Mouse (Mus musculus): ENCODE measurements around the gene Dchs2.

Gene Dchs2

GRCm38 (mm10) chr3:83259421-83259820 lies 131.7 kb downstream of the Dchs2 start:
- CTCF ChIA-PET: no interaction called here

DNA sequence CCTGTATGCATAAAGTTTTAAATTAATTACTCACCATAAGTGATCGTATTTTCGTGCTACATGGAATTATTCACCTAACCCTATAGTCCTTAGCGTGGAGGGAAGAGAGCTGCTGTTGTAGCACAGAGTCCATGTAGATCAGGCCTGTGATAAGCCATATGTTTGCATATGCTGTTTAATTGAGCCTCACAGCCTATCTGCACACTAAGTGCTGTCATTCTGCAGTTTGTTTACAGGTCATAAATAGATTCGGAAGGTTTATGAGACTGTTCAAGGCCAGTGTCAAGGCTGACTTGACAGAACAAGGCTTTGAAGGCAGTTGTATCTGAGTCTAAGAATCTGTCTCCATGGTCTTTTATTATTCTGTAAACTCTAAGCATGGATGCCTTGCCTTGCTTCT lies 138.3 kb downstream of the Dchs2 start:
- CTCF ChIA-PET: no interaction called here

GRCm38 (mm10) chr3:83270228-83270627 lies 142.5 kb downstream of the Dchs2 start:
- CTCF ChIA-PET: no interaction called here

- CTCF ChIA-PET: no interaction called here
Measured at GRCm38 (mm10) chr3:83270982-83271381, 143.2 kb downstream of the Dchs2 start.

DNA sequence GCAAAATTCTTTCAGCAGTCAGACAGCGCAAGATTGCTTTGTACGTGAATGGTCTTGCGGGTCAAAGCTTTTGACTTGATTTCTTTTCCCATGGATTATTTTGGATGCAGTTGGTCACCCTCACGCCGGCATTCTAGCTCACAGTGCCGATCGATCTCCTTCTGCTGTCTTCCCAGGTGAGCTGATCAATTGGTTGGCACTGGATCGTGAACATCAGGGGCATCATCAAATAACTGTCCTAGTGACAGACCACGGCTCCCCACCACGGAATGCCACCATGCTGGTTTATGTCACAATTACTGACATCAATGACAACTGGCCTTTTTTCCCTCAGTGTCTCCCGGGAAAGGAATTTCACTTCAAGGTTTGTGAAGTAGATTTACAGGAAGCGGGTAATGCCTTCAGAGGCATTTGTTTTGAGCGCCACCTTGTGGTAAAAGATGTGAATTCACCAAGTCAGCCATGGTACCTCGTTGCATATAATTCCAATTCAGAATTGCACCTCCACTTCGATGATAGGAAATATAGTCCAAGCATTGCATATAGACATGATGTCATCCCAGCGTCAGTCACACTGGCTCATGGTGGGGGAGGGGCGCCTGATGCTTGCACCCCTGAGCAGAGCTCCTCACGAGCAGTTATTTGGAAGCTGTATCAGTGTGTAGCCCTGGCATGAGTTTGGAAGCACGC lies 146.0 kb downstream of the Dchs2 start:
- CTCF ChIA-PET: interaction anchor here (1.2 kb wide), 1 partner anchor 274 kb away, joined by 3 read pairs; no protein-coding TSS in a partner anchor

GRCm38 (mm10) chr3:83275703-83276102 lies 148.0 kb downstream of the Dchs2 start:
- CTCF ChIA-PET: no interaction called here

DNA sequence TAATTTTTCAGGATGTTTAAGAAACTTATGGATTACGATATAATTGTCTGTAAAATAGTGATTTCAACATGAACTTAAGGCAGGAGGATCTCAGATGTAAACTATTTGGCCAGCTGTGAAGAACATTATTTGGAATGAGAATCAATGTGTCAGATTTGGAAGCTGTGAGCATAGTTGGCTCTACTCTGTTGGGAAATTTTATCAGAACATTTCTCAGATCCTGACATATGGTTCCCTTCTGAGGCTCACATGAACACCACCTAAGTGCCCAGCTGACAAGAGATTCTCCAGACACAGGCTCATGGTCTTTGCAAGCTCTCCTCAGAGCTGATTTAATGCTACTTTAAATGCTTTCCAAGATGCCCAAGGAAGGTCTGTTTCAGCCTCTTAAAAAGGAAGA lies 156.1 kb downstream of the Dchs2 start:
- CTCF ChIA-PET: no interaction called here

- CTCF ChIA-PET: no interaction called here
Measured at GRCm38 (mm10) chr3:83286975-83287405, 159.2 kb downstream of the Dchs2 start.

DNA sequence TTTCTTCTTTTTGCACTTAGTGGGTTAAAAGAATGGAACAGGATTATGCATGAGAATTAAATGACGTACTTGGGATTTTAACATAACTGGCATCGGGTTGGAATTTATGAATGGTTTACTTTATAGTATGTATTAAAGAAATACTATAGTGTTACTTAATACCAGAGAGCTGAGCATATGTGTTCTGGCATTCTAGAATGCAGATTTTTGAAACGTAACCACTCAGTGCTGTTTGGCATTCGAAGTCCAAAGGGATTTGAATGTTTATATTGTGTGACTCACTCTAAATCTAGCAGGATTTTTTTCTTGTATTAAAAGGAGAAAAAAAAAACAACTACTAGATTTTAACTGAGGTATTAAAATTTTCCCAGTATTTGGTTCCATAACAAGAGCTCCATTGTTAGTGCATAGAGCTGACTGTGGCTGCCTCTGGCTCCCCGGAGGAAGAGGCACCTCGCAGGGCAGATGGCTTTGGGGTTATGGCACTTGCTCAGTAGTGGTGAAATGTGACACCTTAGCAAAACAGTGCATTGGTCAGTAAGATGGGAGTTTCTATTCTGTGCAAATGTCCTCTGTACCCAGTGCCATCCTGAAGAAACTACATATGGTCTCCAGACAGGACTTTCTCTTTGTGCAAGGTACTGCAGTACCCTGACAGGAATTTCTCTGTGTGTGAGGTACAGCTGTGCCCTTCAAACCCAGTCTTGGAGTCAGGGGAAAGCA lies 160.5 kb downstream of the Dchs2 start:
- CTCF ChIA-PET: no interaction called here

DNA sequence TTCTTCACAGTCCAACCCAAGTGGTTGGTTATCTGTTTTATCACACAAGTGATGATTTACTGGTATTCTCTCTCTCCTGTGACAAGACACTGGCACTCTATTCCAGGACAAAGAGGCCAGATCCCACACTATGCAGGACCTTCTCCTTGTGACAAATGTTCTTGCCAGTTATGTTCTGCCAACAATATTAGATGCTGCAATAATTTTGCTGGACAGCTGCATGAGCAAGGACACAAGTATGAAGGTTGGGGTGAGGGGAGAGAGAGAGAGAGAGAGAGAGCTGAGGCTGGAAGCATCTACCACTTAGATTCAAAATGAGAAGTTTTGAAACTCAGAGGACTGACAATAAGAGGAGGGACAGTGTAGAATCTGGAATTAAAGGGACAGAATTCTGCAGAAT lies 162.7 kb downstream of the Dchs2 start:
- CTCF ChIA-PET: no interaction called here

DNA sequence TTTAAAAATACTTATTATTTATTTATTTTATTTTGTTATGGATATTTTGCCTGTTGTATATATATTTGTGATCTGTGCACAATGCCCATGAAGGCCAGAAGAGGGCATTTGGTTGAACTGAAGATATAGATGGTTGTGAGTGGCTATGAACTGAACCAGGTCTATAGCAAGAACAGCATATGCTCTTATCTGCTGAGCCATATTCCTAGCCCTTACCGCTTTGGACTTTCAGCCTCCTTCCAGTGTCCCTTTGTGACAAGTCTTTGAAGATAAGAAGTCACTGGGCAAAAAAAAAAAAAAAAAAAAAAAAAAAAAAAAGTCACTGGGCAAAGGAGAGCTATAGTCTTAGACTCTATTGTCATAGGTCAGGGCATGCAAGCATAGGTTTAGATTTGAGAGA lies 163.2 kb downstream of the Dchs2 start:
- CTCF ChIA-PET: no interaction called here

DNA sequence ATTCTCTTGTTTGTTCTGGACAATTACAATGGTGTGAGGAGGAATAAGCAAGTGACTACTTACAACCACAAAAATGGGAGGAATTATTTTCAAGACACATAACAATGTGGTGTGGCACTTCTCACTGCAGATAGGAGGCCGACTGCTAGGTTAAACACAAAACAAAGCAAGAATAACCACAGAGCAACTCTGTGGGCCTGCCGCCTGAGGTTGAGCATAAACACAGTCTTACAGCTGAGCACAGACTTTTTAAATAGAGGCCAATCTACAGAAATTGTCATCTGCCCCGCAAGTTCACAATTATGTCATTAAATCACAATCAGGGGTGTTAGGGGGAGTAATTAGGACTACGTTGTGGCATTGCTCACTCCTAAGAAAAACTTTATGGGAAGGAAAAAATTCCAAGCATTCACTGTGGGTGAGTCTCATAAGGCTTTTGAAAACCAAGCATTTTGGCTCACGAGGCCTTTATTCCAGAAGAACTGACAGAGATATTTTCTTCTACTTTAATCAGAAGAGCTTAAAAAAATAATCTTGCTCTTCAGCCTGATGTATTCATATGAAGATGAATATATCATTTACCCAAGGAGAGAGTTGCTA lies 172.1 kb downstream of the Dchs2 start:
- CTCF ChIA-PET: no interaction called here

GRCm38 (mm10) chr3:83303876-83304275 lies 176.1 kb downstream of the Dchs2 start:
- CTCF ChIA-PET: no interaction called here

DNA sequence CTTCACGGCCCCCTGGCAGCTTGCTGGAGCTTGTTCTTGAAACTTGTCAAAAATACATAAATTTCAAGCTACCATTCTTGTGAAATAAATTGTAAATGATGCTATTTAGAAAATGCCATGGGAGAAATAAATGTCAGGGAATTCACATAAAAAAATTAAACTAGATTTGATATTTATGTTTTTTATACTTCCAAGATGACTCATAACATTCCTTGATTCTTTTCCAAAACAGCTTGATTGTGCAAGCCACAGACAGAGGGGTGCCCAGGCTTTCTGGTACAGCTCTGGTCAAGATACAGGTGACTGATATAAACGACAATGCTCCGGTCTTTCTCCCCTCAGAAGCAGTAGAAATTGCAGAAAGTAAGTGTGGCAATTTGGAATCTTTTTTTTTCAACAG lies 218.2 kb downstream of the Dchs2 start:
- CTCF ChIA-PET: no interaction called here

- CTCF ChIA-PET: no interaction called here
Measured at GRCm38 (mm10) chr3:83368500-83369068, 240.8 kb downstream of the Dchs2 start.

- CTCF ChIA-PET: no interaction called here
Measured at GRCm38 (mm10) chr3:83369871-83370270, 242.1 kb downstream of the Dchs2 start.

- CTCF ChIA-PET: no interaction called here
Measured at GRCm38 (mm10) chr3:83374333-83374732, 246.6 kb downstream of the Dchs2 start.

- CTCF ChIA-PET: no interaction called here
Measured at GRCm38 (mm10) chr3:83376834-83377233, 249.1 kb downstream of the Dchs2 start.
